Mouse (Mus musculus): ENCODE data around the gene 4930415O20Rik. TPM values are rescaled to one million over a fixed set of nuclear protein-coding genes. Genes with fewer than 3 reads are reported as not detected.

The 4930415O20Rik gene
- polyA plus RNA-seq, 1 experiment from 2014 or later = 0.31 TPM

- Histone ChIP-seq H3K27me3 (replicated peaks; ENCODE audit: insufficient read depth, low read length) (no peaks in the 10 kb centered on the region), H3K9me3 (ENCODE audit: low read length) (no peaks in the 10 kb centered on the region), H3K36me3 (ENCODE audit: insufficient read depth, low read length) (peaks cover 28% of the 10 kb centered on the region), H3K27ac (ENCODE audit: low read length) (no peak overlapping the region), H3K4me1 (ENCODE audit: insufficient read depth, low read depth, low read length) (peaks cover 14% of the 10 kb centered on the region; the same call in 1 of the 2 replicates), H3K9ac (replicated peaks; ENCODE audit: low read depth) (no peak overlapping the region; the same call in 1 of the 2 replicates), H3K4me2 (replicated peaks; ENCODE audit: low read depth, low read length) (peak overlapping the region; percentile 44), H3K4me3 (ENCODE audit: low read depth, low read length) (no peak overlapping the region)
- ATAC-seq = no peak
- TF ChIP-seq EP300 (IDR thresholded peaks at IDR 0.05) (no peak), CTCF (IDR thresholded peaks at IDR 0.05) (no peak)
- DNase-seq (ENCODE audit: low spot score) = no peak
- 53% methylated on average over 7 of the region's 7 CpGs for WGBS
Measured at GRCm38 (mm10) chr15:98601832-98602190, 31.0 kb downstream of the 4930415O20Rik start.

GRCm38 (mm10) chr15:98602191-98602881 lies 31.5 kb downstream of the 4930415O20Rik start:
- DNase-seq (ENCODE audit: low spot score) (no peak), ATAC-seq (peak; percentile 60)
- H3K27me3 ChIP-seq (replicated peaks; ENCODE audit: insufficient read depth, low read length) = no peaks in the 10 kb centered on the region
- WGBS = 46% methylated on average over 13 of the region's 13 CpGs
- peaks cover 22% of the 10 kb centered on the region; the same call in 1 of the 2 replicates for H3K36me3 ChIP-seq (ENCODE audit: insufficient read depth, low read length)
- peak overlapping the region; percentile 23; the same call in 1 of the 2 replicates for H3K9ac ChIP-seq (replicated peaks; ENCODE audit: low read depth)
- H3K27ac ChIP-seq (ENCODE audit: low read length) = peak overlapping the region; percentile 43; the same call in 1 of the 2 replicates
- no peak for TF ChIP-seq CTCF (IDR thresholded peaks at IDR 0.05)
- no peak for TF ChIP-seq EP300 (IDR thresholded peaks at IDR 0.05)
- H3K4me3 ChIP-seq (ENCODE audit: low read depth, low read length) = no peak overlapping the region
- H3K9me3 ChIP-seq (ENCODE audit: low read length) = no peaks in the 10 kb centered on the region
- H3K4me1 ChIP-seq (ENCODE audit: insufficient read depth, low read depth, low read length) = peaks cover 18% of the 10 kb centered on the region
- peak overlapping the region; percentile 44 for H3K4me2 ChIP-seq (replicated peaks; ENCODE audit: low read depth, low read length)

GRCm38 (mm10) chr15:98602921-98603458 lies 32.2 kb downstream of the 4930415O20Rik start:
- H3K36me3 ChIP-seq (ENCODE audit: insufficient read depth, low read length) = peaks cover 16% of the 10 kb centered on the region; the same call in 1 of the 2 replicates
- peak; percentile 11; the same call in 1 of the 2 replicates for ATAC-seq
- peaks cover 19% of the 10 kb centered on the region for H3K4me1 ChIP-seq (ENCODE audit: insufficient read depth, low read depth, low read length)
- no peak for TF ChIP-seq EP300 (IDR thresholded peaks at IDR 0.05)
- no peak for TF ChIP-seq CTCF (IDR thresholded peaks at IDR 0.05)
- 31% methylated on average over 4 of the region's 4 CpGs for WGBS
- no peak overlapping the region for H3K9ac ChIP-seq (replicated peaks; ENCODE audit: low read depth)
- H3K4me3 ChIP-seq (ENCODE audit: low read depth, low read length) = no peak overlapping the region
- H3K27me3 ChIP-seq (replicated peaks; ENCODE audit: insufficient read depth, low read length) = no peaks in the 10 kb centered on the region
- H3K27ac ChIP-seq (ENCODE audit: low read length) = peak overlapping the region; percentile 43; the same call in 1 of the 2 replicates
- DNase-seq (ENCODE audit: low spot score) = no peak
- no peaks in the 10 kb centered on the region for H3K9me3 ChIP-seq (ENCODE audit: low read length)
- H3K4me2 ChIP-seq (replicated peaks; ENCODE audit: low read depth, low read length) = peak overlapping the region; percentile 44

- TF ChIP-seq EP300 (IDR thresholded peaks at IDR 0.05) (no peak), CTCF (IDR thresholded peaks at IDR 0.05) (no peak)
- Histone ChIP-seq H3K36me3 (ENCODE audit: insufficient read depth, low read length) (0 out of 2 replicates have a peak, but pooled peaks cover 12% of the 10 kb centered on the region), H3K27me3 (replicated peaks; ENCODE audit: insufficient read depth, low read length) (no peaks in the 10 kb centered on the region), H3K4me3 (ENCODE audit: low read depth, low read length) (no peak overlapping the region), H3K9ac (replicated peaks; ENCODE audit: low read depth) (no peak overlapping the region), H3K9me3 (ENCODE audit: low read length) (no peaks in the 10 kb centered on the region), H3K4me1 (ENCODE audit: insufficient read depth, low read depth, low read length) (peaks cover 19% of the 10 kb centered on the region), H3K4me2 (replicated peaks; ENCODE audit: low read depth, low read length) (no peak overlapping the region), H3K27ac (ENCODE audit: low read length) (no peak overlapping the region)
- 90% methylated on average over 24 of the region's 24 CpGs for WGBS
- ATAC-seq (no peak), DNase-seq (ENCODE audit: low spot score) (no peak)
Measured at GRCm38 (mm10) chr15:98604041-98604575, 33.3 kb downstream of the 4930415O20Rik start.

GRCm38 (mm10) chr15:98606051-98606536 lies 35.3 kb downstream of the 4930415O20Rik start:
- 0 out of 2 replicates have a peak, but pooled peaks cover 7% of the 10 kb centered on the region for H3K36me3 ChIP-seq (ENCODE audit: insufficient read depth, low read length)
- ATAC-seq (no peak), DNase-seq (ENCODE audit: low spot score) (no peak)
- H3K9ac ChIP-seq (replicated peaks; ENCODE audit: low read depth) = no peak overlapping the region
- H3K27ac ChIP-seq (ENCODE audit: low read length) = no peak overlapping the region
- TF ChIP-seq EP300 (IDR thresholded peaks at IDR 0.05) (no peak), CTCF (IDR thresholded peaks at IDR 0.05) (no peak)
- no peak overlapping the region for H3K4me2 ChIP-seq (replicated peaks; ENCODE audit: low read depth, low read length)
- WGBS = 61% methylated on average over 12 of the region's 12 CpGs
- no peaks in the 10 kb centered on the region for H3K27me3 ChIP-seq (replicated peaks; ENCODE audit: insufficient read depth, low read length)
- H3K9me3 ChIP-seq (ENCODE audit: low read length) = no peaks in the 10 kb centered on the region
- H3K4me3 ChIP-seq (ENCODE audit: low read depth, low read length) = no peak overlapping the region
- peaks cover 19% of the 10 kb centered on the region for H3K4me1 ChIP-seq (ENCODE audit: insufficient read depth, low read depth, low read length)

- no peaks in the 10 kb centered on the region for H3K9me3 ChIP-seq (ENCODE audit: low read length)
- no peak for TF ChIP-seq CTCF (IDR thresholded peaks at IDR 0.05)
- TF ChIP-seq EP300 (IDR thresholded peaks at IDR 0.05) = no peak
- H3K4me3 ChIP-seq (ENCODE audit: low read depth, low read length) = no peak overlapping the region
- peaks cover 19% of the 10 kb centered on the region for H3K4me1 ChIP-seq (ENCODE audit: insufficient read depth, low read depth, low read length)
- H3K27me3 ChIP-seq (replicated peaks; ENCODE audit: insufficient read depth, low read length) = no peaks in the 10 kb centered on the region
- H3K36me3 ChIP-seq (ENCODE audit: insufficient read depth, low read length) = 0 out of 2 replicates have a peak, but pooled peaks cover 7% of the 10 kb centered on the region
- H3K9ac ChIP-seq (replicated peaks; ENCODE audit: low read depth) = no peak overlapping the region
- ATAC-seq (no peak), DNase-seq (ENCODE audit: low spot score) (no peak)
- H3K27ac ChIP-seq (ENCODE audit: low read length) = no peak overlapping the region
- WGBS = 56% methylated on average over 9 of the region's 9 CpGs
- no peak overlapping the region for H3K4me2 ChIP-seq (replicated peaks; ENCODE audit: low read depth, low read length)
Measured at GRCm38 (mm10) chr15:98606739-98607138, 35.9 kb downstream of the 4930415O20Rik start.
